Mouse (Mus musculus) megakaryocyte, embryonic 14.5 days (primary cell): ENCODE results near the gene Rasgrf1.

ENCODE experiments used
- FLI1 ChIP-seq: IDR thresholded peaks from 2 replicates; pipeline ENCODE4 v1.6.1; 2012; ENCODE audit warnings: low read length, inconsistent platforms, mixed read lengths
- GATA1 ChIP-seq: IDR thresholded peaks from 3 replicates; pipeline ENCODE4 v1.6.1; 2012; ENCODE audit warnings: mixed read lengths, low read length, inconsistent platforms, borderline replicate concordance

- no peak for TF ChIP-seq FLI1
- TF ChIP-seq GATA1: no peak
These were observed 30.1 kb upstream of the Rasgrf1 start for GRCm38 (mm10) chr9:89879574-89879973.
